Mouse (Mus musculus) granulocyte monocyte progenitor cell, adult 5-6 weeks (primary cell): Measurements from ENCODE around the gene Ric1. TPM values are rescaled to one million over a fixed set of nuclear protein-coding genes. Genes with fewer than 3 reads are reported as not detected.
A peak's percentile ranks its signal among the peaks of the same experiment; 100 is the strongest.

Source experiments
- ATAC-seq: replicated peaks from 2 replicates; pipeline ENCODE4 v1.8.0; 2016; ENCODE audit warnings: mild to moderate bottlenecking, moderate TSS enrichment, inconsistent platforms; ENCODE audit not compliant: poor library complexity, severe bottlenecking
- total RNA-seq, 2 experiments: library from RNA; stranded (forward) in 1 of 2; stranded (reverse) in 1 of 2; fragments of 200-712, 200-1000 nt in 1 of 2; fragments of >200 nt in 1 of 2; fragmentation: Nextera tagmentation in 1 of 2; gene quantifications; 2 replicates each; pipeline ENCODE4 v1.2.3; 2014 to 2017

Gene Ric1
- total RNA-seq (2014; fragmentation: Nextera tagmentation) (22.4 and 24.1 TPM in 2 replicates), total RNA-seq (2017) (17.5 and 18.9 TPM in 2 replicates)

DNA sequence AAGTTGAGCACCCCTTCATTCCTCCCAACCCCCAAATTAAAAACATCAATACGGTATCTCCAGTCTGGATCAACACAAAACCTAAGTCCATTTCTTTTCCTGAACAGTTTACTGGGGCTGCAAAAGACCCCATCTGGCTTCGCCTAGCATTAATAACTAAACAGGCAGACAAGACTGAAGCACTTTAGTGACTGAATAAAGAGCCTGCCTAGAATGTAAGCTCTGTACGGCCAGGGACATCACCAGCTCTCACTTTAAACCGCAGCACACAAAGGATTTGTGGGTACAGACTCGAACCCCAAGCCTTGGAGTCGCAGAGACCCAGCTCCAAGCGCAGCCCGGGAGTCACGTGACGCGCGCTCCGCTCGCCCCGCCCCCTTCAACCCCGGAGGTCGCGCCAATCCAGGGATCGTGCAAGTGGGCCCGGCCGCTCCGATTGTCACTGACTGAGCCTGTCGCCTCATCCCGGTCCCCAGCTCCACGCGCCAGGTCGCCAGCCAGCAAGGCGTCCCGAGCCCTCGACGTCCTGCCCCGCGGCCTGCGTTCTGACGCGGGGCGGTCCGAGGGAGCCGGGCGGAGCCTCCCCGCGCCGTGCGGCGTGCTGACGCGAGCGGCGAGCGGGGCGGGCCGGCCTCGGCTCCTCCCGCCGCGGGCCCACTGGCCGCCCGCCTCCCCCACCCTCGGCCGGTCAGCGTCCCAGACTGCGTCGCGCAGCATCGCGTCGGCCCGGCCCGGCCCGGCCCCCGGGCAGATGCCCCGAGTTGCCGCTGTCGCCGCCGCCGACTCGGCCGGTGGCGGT lies at the start of gene Ric1:
Ric1 (plus strand) TSS at position 646 of the 799 bp plus-strand sequence.
- peak; percentile 83 for ATAC-seq

DNA sequence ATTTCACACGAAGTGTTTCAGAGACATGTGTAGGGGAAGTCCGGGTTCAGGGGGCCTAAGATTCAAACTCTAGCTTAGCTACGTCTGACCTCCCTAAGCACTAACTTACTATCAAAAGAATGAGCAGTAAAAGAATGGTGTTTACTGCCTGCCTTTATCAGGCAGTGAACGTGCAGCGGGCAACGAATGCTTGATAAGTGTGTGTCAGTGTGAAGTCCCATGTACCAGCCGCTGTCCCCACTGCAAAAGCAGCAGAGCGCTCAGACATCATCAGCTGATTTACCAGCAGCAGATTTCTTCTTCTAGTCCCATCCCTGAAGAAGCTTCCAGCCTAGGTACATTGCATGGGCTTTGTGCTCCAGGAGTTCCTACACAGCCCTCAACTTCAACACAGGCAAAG lies 49.7 kb upstream of the Ric1 start:
- no peak for ATAC-seq

GRCm38 (mm10) chr19:29472946-29473345 lies 49.1 kb upstream of the Ric1 start:
- no peak for ATAC-seq

GRCm38 (mm10) chr19:29474803-29475202 lies 47.3 kb upstream of the Ric1 start:
- ATAC-seq: no peak

- no peak for ATAC-seq
These were observed 46.9 kb upstream of the Ric1 start for GRCm38 (mm10) chr19:29475210-29475620.

GRCm38 (mm10) chr19:29478598-29478997 lies 43.5 kb upstream of the Ric1 start:
- ATAC-seq: no peak

- no peak for ATAC-seq
These were observed 40.5 kb upstream of the Ric1 start for GRCm38 (mm10) chr19:29481578-29481977.

DNA sequence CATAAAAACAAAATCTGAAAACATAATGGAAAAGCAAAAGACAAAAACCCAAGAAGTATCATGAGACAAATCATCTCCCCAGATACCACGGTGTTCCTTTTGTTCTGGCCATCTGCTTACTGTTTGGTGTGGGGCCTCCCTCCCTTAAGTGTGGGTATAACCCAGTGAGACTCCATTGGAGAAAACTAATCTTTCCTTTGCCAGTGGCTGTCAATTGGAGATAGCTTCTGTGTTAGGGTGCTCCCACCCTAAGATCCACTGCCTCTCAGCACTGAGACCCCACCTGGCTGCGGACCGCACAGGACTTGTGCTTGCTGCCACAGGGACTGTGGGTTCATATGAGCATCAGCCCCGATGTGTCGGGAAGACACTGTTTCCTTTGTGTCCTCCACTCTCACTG lies 39.9 kb upstream of the Ric1 start:
- no peak for ATAC-seq

DNA sequence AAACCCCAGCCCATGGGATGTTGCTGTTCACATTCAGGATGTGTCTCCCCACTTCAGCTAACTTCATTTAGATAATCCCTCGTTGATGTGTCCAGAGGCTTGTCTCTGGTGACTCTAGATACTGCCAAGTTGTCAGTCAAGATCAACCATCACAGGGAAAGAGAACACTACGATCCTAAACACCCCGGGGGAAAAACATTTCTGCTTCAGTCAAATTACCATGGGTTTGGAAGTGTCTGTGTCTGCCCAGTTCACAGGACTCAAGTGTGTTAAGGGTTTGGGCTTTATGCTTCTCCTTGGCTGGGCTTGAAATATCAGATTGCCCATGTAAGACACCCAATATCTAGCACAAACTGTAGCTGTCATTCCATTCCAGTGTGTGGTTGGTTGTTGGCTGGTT lies 39.4 kb upstream of the Ric1 start:
- no peak for ATAC-seq

DNA sequence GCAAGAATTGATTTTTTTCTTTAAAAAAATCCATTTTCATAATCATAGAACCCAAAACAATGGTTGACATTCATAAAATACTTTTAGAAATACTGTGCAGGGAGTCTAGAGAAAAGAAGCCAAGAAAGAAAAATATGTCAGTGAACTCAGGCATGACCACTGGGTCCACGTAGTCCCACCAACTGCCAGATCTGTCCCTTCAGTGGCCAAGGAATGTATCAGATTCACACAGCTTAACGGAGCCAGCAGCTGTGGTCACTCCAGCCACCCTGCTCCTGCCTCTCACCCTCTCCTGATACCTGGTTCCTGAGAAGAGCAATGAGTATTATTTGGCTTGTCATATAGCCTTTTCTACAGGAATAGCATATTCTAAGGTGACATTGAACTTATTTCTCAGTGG lies 38.7 kb upstream of the Ric1 start:
- no peak for ATAC-seq

- no peak for ATAC-seq
These were observed 37.5 kb upstream of the Ric1 start for GRCm38 (mm10) chr19:29484537-29484936.

DNA sequence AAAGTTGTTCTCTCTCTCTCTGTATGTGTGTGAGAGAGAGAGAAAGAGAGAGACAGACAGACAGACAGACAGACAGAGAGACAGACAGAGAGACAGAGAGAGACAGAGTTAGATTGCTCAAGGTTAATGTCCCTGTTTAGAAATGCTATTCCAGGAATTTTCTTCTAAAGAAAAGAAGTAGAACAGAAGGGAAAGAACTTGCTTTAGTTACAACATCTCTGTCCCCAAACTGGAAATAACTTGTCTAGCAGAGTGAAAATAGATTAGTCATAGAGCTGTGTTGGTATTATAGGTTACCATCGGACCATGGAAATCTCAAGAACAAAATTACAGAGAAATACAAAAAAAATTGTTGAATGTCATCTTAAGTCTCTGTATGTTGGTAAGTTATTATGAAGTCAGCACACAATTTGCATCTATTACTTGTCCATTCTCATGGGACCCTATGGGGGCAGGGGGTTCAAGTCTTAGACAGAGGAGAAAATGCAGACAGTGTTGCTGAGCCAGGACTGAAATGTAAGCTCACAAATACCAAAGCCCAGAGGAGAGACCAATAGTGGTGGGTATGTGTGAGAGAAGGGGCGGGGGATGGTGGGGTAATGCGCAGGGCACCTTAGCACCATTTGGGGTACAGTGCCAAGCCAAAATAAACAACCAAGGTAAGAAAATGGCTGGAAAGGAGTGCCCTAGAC lies 36.7 kb upstream of the Ric1 start:
- no peak for ATAC-seq

- peak; percentile 78 for ATAC-seq
These were observed 35.4 kb upstream of the Ric1 start for GRCm38 (mm10) chr19:29486545-29487206.

DNA sequence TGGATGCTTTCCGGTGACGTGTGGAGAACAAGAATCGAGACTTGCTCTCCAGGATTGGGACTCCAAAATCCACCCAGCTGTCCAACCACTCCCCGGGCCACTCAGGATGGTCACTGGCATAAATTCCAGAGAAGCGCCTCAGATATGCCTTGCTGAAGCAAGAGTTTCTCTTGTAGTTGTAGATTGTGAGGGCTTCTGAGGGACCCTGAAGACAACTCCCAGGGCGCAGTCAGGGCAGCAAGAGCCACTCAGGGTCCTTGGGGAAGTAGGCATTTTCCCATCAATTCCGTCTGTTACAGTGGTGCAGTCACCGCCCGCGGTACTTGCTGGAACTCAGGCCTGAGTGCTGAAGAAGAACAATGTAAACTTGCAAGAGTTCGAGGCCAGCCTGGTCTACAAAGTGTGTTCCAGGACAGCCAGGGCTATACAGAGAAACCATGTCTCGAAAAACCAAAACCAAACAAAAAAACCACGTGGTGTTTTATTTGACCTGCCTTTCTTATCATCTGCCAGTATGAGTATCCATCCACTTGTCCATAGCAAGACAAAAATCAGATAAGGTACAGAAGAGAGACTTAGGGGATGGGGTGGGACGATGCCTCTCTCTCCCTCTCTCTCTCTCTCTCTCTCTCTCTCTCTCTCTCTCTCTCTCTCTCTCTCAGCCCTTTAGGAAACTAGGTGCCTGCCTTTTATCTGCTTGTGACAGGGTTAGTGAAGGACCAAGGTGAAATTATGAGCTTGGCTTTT lies 34.6 kb upstream of the Ric1 start:
- ATAC-seq: no peak

DNA sequence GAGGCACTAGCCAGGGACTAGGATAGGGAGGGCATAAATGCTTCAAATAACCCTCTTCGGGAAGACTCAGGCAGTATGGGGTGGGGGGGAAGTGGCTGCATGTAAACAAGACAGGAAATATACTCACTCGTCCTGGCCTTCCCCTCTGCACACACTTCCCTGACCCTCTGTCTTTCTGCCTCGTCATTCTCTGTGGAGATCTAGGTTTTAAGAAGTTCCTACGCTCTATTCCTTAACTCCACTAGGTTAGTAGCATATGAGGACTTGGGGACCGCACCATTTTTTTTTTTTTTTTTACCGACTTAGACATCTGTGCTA lies 34.0 kb upstream of the Ric1 start:
- peak; percentile 63 for ATAC-seq

DNA sequence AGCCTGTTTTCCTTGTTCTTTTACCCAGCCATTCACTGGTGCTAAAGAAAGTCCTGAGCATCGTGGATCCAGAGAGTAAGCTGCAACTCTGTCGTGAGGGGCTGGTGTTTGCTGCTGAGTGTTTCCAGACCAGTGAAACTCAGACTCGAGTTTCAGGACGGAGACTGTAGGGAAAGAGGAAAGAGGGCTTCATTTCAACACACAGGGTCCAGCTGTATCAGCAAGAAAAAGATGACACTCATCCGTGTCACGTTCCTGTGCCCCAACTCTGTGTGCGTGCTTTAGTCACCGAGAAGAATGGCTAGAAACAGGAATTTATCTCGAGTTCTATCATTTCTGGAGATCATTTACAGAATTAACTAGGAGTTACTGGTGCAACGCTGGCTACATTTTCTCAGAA lies 33.7 kb upstream of the Ric1 start:
- ATAC-seq: peak; percentile 54

GRCm38 (mm10) chr19:29489785-29490284 lies 32.2 kb upstream of the Ric1 start:
- no peak for ATAC-seq

DNA sequence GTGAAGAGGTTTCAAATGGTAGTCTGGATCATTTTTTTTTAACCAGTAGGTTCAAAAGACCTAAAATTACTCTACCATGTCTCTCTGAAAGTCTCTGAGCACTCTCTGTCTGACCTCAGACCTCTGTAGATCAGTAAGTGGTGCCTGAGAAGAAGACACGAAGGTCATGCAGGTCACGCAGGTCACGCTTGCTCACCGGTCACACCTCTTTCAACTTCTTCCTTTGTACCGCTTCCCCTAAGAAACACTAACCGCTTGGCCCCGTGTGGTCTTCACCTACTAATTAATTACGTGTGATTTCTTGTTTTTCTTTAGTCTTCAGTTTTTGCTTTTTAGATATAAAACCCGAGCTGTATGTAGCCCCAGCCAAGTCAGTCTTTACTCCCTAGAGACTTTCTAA lies 30.6 kb upstream of the Ric1 start:
- no peak for ATAC-seq

DNA sequence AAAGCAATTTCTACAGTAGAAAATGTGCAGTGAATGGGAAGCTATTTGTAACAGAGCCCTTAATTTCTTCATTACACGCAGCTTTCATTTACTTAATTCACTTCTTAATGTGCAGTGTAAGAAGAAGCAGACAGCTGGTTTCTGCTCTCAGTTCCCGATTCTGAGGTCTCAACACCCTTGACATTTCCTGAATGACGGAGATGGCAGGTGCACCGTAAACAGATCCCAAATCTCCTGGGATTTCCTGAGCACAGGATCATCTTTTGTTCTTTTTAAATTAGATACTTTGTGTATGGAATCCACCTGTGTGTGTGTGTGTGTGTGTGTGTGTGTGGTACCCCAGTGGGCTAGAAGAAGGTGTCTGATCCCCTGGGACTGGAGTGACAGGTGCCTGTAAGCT lies 27.6 kb upstream of the Ric1 start:
- ATAC-seq: peak; percentile 38

DNA sequence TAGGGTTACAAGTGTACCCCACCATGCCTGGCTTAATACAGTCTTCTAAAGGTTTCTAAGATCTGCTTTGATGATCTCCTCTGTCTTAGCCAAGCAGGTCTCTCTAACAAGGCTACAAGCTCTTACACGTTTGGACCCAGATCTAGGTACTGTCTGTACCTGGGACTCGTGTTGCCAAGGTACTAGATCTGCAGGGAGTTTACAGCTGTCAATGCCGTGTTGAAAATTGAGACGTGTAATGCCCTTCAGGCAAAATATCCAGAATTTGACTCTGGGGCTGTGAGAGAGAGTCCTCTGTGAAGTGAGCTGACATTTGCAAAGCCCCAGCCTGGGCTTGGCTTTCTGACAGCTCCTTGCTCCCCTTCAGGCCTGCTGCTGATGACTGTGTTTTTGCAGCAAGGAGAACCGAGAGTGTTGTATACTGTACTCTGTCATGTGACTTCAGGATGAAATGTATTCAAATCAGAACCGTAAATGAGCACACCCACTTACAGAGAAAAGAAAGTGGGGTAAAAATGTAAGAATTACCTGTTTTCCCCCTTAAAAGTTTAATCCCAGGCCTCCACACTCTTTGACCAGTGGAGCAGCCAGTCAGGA lies 26.0 kb upstream of the Ric1 start:
- no peak for ATAC-seq
